Mouse (Mus musculus) embryonic facial prominence, embryonic 15.5 days (tissue): ENCODE measurements around the gene Snrnp35. TPM values are rescaled to one million over a fixed set of nuclear protein-coding genes. Genes with fewer than 3 reads are reported as not detected.

ENCODE experiments used
- ATAC-seq: fragments of 200-750 bp; cut with Nextera tagmentation; 2 replicates; pipeline ENCODE4 v1.8.0; 2017; ENCODE audit warnings: low read depth, moderate TSS enrichment; ENCODE audit not compliant: insufficient number of reproducible peaks, low FRiP score, low TSS enrichment
- H3K27ac ChIP-seq: fragments of 300-500 bp; sonication (generic); replicated peaks from 2 replicates; pipeline ENCODE4 v1.5.1; 2015; ENCODE audit warnings: mild to moderate bottlenecking, inconsistent platforms
- H3K27me3 ChIP-seq: fragments of 300-500 bp; sonication (generic); 2 replicates; pipeline ENCODE4 v1.6.1; 2015; ENCODE audit warnings: inconsistent platforms
- H3K36me3 ChIP-seq: fragments of 300-500 bp; sonication (generic); 2 replicates; pipeline ENCODE4 v1.6.1; 2015; ENCODE audit warnings: mild to moderate bottlenecking, inconsistent platforms
- H3K4me1 ChIP-seq: fragments of 300-500 bp; sonication (generic); 2 replicates; pipeline ENCODE4 v1.6.1; 2015; ENCODE audit warnings: inconsistent platforms
- H3K4me2 ChIP-seq: fragments of 300-500 bp; sonication (generic); replicated peaks from 2 replicates; pipeline ENCODE4 v1.6.1; 2015; ENCODE audit warnings: mild to moderate bottlenecking, inconsistent platforms
- H3K4me3 ChIP-seq: fragments of 300-500 bp; sonication (generic); replicated peaks from 2 replicates; pipeline ENCODE4 v1.5.1; 2015; ENCODE audit warnings: mild to moderate bottlenecking, inconsistent platforms
- H3K9ac ChIP-seq: fragments of 300-500 bp; sonication (generic); 2 replicates; pipeline ENCODE4 v1.6.1; 2015; ENCODE audit warnings: inconsistent platforms
- H3K9me3 ChIP-seq: fragments of 300-500 bp; sonication (generic); replicated peaks from 2 replicates; pipeline ENCODE4 v1.6.1; 2016; ENCODE audit warnings: inconsistent platforms
- WGBS: fragments of 180-500 bp; shearing (Covaris S2); methylation state at CpG from one replicate; pipeline ENCODE4 v1.1.7; 2015; 5-methylcytosine and 5-hydroxymethylcytosine counted together
- polyA plus RNA-seq: library from polyadenylated mRNA; unstranded; fragments of >200 nt; fragmentation: Nextera tagmentation; extraction: Ambion mirVana; gene quantifications from 2 replicates; pipeline ENCODE4 v1.2.1, GENCODE M21; 2015

The Snrnp35 gene
- polyA plus RNA-seq, 1 experiment from 2014 or later: 26.5 TPM

DNA sequence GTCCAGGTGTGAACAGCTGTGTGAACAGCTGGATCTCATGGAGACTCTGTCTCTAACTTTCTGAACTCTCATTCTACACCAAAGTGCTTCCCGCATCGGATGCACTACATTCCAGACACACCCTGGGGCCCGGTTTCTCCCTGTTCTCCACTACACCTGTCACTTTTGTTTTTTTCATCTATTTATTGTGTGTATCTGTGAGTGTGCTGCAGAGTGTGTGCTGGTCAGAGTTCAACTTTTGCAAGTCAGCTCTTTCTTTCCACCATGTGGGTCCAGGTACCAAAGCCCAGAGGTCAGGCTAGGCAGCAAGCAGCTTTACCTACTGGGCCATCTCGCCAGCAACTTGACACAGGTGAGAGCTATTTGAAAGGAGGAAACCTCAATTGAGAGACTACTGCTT, 22.3 kb downstream of the Snrnp35 start:
- 72% methylated on average over 4 of the region's 4 CpGs for WGBS
- Histone ChIP-seq H3K4me2 (no peak overlapping the region), H3K27ac (no peak overlapping the region), H3K4me3 (no peak overlapping the region), H3K27me3 (no peaks in the 10 kb centered on the region), H3K4me1 (peaks cover 15% of the 10 kb centered on the region), H3K9me3 (no peaks in the 10 kb centered on the region), H3K9ac (no peak overlapping the region), H3K36me3 (peaks cover 48% of the 10 kb centered on the region)
- ATAC-seq: no peak

DNA sequence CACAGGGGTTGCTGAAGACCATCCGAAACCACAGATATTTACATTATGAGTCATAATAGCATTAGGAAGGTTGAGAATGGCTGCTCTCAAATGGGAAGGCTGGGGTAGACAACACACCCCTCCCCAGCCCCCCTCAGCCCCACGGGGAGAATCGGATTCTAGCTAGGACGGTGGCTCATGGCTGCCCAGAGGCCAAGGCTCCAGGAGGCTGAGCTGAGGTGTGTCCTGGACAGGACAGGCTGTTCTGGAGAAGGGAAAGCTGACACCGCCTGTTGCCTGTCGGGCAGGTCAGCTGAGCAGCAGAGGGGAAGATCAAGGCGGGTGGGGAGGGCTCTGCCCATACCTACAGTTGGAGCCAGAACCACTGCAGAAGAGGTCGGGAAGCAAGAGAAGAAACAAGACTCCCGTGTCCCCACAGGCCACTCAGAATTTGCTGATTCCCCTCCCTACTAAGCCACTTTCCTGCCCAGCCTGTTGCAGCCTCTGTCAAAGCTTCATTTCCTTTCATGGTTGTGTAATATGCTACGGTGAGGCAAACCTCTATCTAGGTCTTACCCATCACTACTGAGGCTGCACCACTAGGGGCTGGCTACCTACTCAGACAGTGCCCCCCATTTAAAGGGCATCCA, 23.9 kb downstream of the Snrnp35 start:
- no peak overlapping the region for H3K4me2 ChIP-seq
- no peaks in the 10 kb centered on the region for H3K27me3 ChIP-seq
- no peak for ATAC-seq
- peak overlapping the region; percentile 28; the same call in 1 of the 2 replicates for H3K27ac ChIP-seq
- 32% methylated on average over 10 of the region's 10 CpGs for WGBS
- H3K4me3 ChIP-seq: no peak overlapping the region
- H3K4me1 ChIP-seq: peaks cover 15% of the 10 kb centered on the region
- H3K9ac ChIP-seq: no peak overlapping the region
- H3K9me3 ChIP-seq: no peaks in the 10 kb centered on the region
- H3K36me3 ChIP-seq: peaks cover 37% of the 10 kb centered on the region

- Histone ChIP-seq H3K4me3 (no peak overlapping the region), H3K36me3 (peaks cover 33% of the 10 kb centered on the region), H3K27ac (no peak overlapping the region), H3K4me1 (peaks cover 15% of the 10 kb centered on the region), H3K27me3 (no peaks in the 10 kb centered on the region), H3K9me3 (no peaks in the 10 kb centered on the region), H3K9ac (no peak overlapping the region), H3K4me2 (no peak overlapping the region)
- ATAC-seq: no peak
- WGBS: 93% methylated on average over 6 of the region's 6 CpGs
These were observed 26.3 kb downstream of the Snrnp35 start for GRCm38 (mm10) chr5:124509200-124509599.

- ATAC-seq: peak; percentile 49; the same call in 1 of the 2 replicates
- no peak overlapping the region for H3K4me3 ChIP-seq
- H3K4me1 ChIP-seq: peaks cover 15% of the 10 kb centered on the region
- H3K9me3 ChIP-seq: no peaks in the 10 kb centered on the region
- H3K36me3 ChIP-seq: peaks cover 36% of the 10 kb centered on the region
- H3K27me3 ChIP-seq: no peaks in the 10 kb centered on the region
- no peak overlapping the region for H3K9ac ChIP-seq
- no peak overlapping the region for H3K27ac ChIP-seq
- no peak overlapping the region for H3K4me2 ChIP-seq
- WGBS: 71% methylated on average over 12 of the region's 12 CpGs
These were observed 26.9 kb downstream of the Snrnp35 start for GRCm38 (mm10) chr5:124509742-124510237.

- Histone ChIP-seq H3K9ac (no peak overlapping the region), H3K27ac (no peak overlapping the region), H3K4me2 (no peak overlapping the region), H3K36me3 (peaks cover 40% of the 10 kb centered on the region), H3K27me3 (no peaks in the 10 kb centered on the region), H3K4me1 (peaks cover 15% of the 10 kb centered on the region), H3K9me3 (no peaks in the 10 kb centered on the region), H3K4me3 (no peak overlapping the region)
- no peak for ATAC-seq
- WGBS: 90% methylated on average over 10 of the region's 10 CpGs
These were observed 27.7 kb downstream of the Snrnp35 start for GRCm38 (mm10) chr5:124510536-124511050.

DNA sequence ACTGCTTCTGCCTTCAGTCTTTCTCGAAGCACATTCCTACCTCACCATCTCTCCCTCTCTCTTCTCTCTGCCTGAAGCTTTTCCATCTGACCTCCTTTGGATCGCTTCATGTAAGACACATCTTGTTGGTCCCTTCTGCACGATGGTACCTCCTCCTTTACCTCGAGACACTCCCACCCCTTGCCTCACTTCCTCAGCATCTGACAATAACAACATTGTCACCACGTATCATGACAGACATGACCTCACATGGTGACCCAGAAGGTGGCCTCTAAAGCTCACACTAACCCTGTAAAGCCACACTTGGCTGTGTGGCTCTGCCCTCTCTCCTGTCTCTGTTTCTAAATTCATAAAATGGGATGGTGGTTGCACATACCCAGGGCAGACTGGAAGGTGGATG, 32.9 kb downstream of the Snrnp35 start:
- H3K4me2 ChIP-seq: no peak overlapping the region
- H3K9ac ChIP-seq: no peak overlapping the region
- WGBS: 64% methylated on average over 5 of the region's 5 CpGs
- no peak overlapping the region for H3K4me3 ChIP-seq
- H3K36me3 ChIP-seq: peaks cover 43% of the 10 kb centered on the region
- H3K9me3 ChIP-seq: no peaks in the 10 kb centered on the region
- H3K4me1 ChIP-seq: no peaks in the 10 kb centered on the region
- H3K27ac ChIP-seq: no peak overlapping the region
- H3K27me3 ChIP-seq: no peaks in the 10 kb centered on the region
- ATAC-seq: no peak

DNA sequence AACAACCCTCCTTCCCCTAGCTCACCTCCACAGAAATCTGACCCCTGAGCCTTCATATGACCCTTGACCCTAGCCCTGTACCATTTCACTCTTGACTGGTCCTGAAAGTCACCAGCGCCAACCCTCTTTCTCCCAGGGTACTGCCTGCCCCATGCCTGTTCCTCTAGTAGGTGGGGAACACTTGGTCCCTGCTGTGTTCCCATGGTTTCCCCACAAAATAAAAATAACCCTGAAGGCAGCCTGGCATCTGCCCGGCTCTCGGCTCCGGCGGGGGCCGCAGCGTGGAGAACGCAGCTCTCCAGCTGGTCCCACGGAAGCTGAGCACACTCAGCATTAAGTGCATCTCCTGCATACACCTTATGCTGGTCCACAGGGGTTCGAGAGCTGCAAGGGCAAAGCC, 35.7 kb downstream of the Snrnp35 start:
- no peak for ATAC-seq
- peaks cover 32% of the 10 kb centered on the region for H3K36me3 ChIP-seq
- no peak overlapping the region for H3K9ac ChIP-seq
- 81% methylated on average over 10 of the region's 10 CpGs for WGBS
- H3K27me3 ChIP-seq: no peaks in the 10 kb centered on the region
- no peak overlapping the region; the same call in 1 of the 2 replicates for H3K27ac ChIP-seq
- H3K4me1 ChIP-seq: no peaks in the 10 kb centered on the region
- no peaks in the 10 kb centered on the region for H3K9me3 ChIP-seq
- no peak overlapping the region for H3K4me2 ChIP-seq
- H3K4me3 ChIP-seq: no peak overlapping the region

- Histone ChIP-seq H3K4me1 (no peaks in the 10 kb centered on the region), H3K4me2 (no peak overlapping the region), H3K27me3 (no peaks in the 10 kb centered on the region), H3K27ac (no peak overlapping the region), H3K9ac (no peak overlapping the region), H3K4me3 (no peak overlapping the region), H3K36me3 (peaks cover 18% of the 10 kb centered on the region), H3K9me3 (no peaks in the 10 kb centered on the region)
- ATAC-seq: no peak
- WGBS: 85% methylated on average over 4 of the region's 4 CpGs
These were observed 38.7 kb downstream of the Snrnp35 start for GRCm38 (mm10) chr5:124521588-124521987.

GRCm38 (mm10) chr5:124523032-124523431, 40.1 kb downstream of the Snrnp35 start:
- Histone ChIP-seq H3K27me3 (no peaks in the 10 kb centered on the region), H3K27ac (no peak overlapping the region), H3K36me3 (peaks cover 18% of the 10 kb centered on the region), H3K4me2 (no peak overlapping the region), H3K4me1 (peaks cover under 1% of the 10 kb centered on the region), H3K9ac (no peak overlapping the region), H3K4me3 (no peak overlapping the region), H3K9me3 (no peaks in the 10 kb centered on the region)
- WGBS: 92% methylated on average over 8 of the region's 8 CpGs
- no peak for ATAC-seq

DNA sequence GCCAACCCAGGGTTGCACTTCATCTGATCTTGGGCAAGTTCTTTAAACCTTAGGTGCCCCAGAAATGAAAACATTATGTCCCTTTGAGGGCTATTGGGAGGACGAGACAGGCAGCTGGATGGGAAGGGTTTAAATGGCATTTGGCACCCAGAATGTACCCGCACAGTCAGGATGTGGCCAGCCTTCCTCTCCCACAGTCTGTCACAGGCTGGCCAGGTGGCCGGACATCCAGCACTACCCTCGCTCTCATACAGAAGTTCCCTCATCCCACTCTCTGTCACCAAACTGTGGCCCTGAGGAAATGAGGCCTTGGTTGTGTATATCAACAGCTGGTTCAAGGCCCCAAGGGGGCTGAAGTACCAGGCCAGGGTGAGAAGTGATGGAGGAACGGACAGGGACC, 42.0 kb downstream of the Snrnp35 start:
- Histone ChIP-seq H3K36me3 (peaks cover 11% of the 10 kb centered on the region), H3K9ac (no peak overlapping the region), H3K27ac (no peak overlapping the region), H3K4me1 (peaks cover 20% of the 10 kb centered on the region), H3K9me3 (no peaks in the 10 kb centered on the region), H3K4me3 (no peak overlapping the region), H3K27me3 (no peaks in the 10 kb centered on the region), H3K4me2 (no peak overlapping the region)
- 84% methylated on average over 5 of the region's 5 CpGs for WGBS
- ATAC-seq: no peak

GRCm38 (mm10) chr5:124528351-124528750, 45.4 kb downstream of the Snrnp35 start:
- no peaks in the 10 kb centered on the region for H3K27me3 ChIP-seq
- no peaks in the 10 kb centered on the region for H3K36me3 ChIP-seq
- peaks cover 37% of the 10 kb centered on the region for H3K4me1 ChIP-seq
- 76% methylated on average over 4 of the region's 4 CpGs for WGBS
- H3K9ac ChIP-seq: no peak overlapping the region
- no peaks in the 10 kb centered on the region for H3K9me3 ChIP-seq
- peak overlapping the region; percentile 80 for H3K4me2 ChIP-seq
- no peak for ATAC-seq
- H3K27ac ChIP-seq: peak overlapping the region; percentile 52
- peak overlapping the region; percentile 86 for H3K4me3 ChIP-seq

GRCm38 (mm10) chr5:124528791-124529190, 45.9 kb downstream of the Snrnp35 start:
- no peaks in the 10 kb centered on the region for H3K36me3 ChIP-seq
- no peak for ATAC-seq
- peak overlapping the region; percentile 45; the same call in 1 of the 2 replicates for H3K9ac ChIP-seq
- H3K4me2 ChIP-seq: peak overlapping the region; percentile 80
- peaks cover 37% of the 10 kb centered on the region for H3K4me1 ChIP-seq
- peak overlapping the region; percentile 52 for H3K27ac ChIP-seq
- WGBS: 26% methylated on average over 9 of the region's 9 CpGs
- peak overlapping the region; percentile 86 for H3K4me3 ChIP-seq
- no peaks in the 10 kb centered on the region for H3K9me3 ChIP-seq
- no peaks in the 10 kb centered on the region for H3K27me3 ChIP-seq
